Mouse (Mus musculus) testis, adult 10 weeks (tissue): ENCODE data around the gene Hdgf. TPM values are rescaled to one million over a fixed set of nuclear protein-coding genes. Genes with fewer than 3 reads are reported as not detected.

Source experiments
- polyA plus RNA-seq: library from polyadenylated mRNA; stranded (reverse); fragments of 350-450 nt; fragmentation: Illumina TruSeq; extraction: RNeasy Lipid Tissue Mini Kit (QIAGEN cat#74804); gene quantifications from one replicate; pipeline ENCODE4 v1.2.3, GENCODE M21; 2014; ENCODE audit warnings: low read depth, low replicate concordance

The Hdgf gene
- 195 TPM for polyA plus RNA-seq

GRCm38 (mm10) chr3:87905880-87906485 lies at the start of gene Hdgf:
Gene Hdgf (plus strand): TSS chr3:87906321.

GRCm38 (mm10) chr3:87885281-87886003 lies 20.7 kb upstream of the Hdgf start, which contains the start of gene Prcc:
Gene Prcc (minus strand): TSS chr3:87885608.

GRCm38 (mm10) chr3:87919336-87920108 lies 13.4 kb downstream of the Hdgf start, which contains the start of gene Mrpl24:
Gene Mrpl24 (plus strand): TSS chr3:87919506.

GRCm38 (mm10) chr3:87930078-87930795 lies 24.1 kb downstream of the Hdgf start, which contains the start of the genes Isg20l2 and Rrnad1:
Gene Isg20l2 (plus strand): TSS chr3:87930314.
Gene Rrnad1 (minus strand): TSS chr3:87930717.

GRCm38 (mm10) chr3:87948378-87949265 lies 42.5 kb downstream of the Hdgf start, which contains the start of gene Crabp2:
Gene Crabp2 (plus strand): TSS chr3:87948666.

Other genes with a start within 250 kb of the Hdgf start
- 25.4 TPM for gene Lrrc71, start 157.7 kb upstream of the Hdgf start, polyA plus RNA-seq
- not detected for gene Ntrk1, start 111.2 kb upstream of the Hdgf start, polyA plus RNA-seq
- not detected for gene Insrr, start 109.4 kb upstream of the Hdgf start, polyA plus RNA-seq
- gene Pear1, start 82.0 kb upstream of the Hdgf start, polyA plus RNA-seq, result 0.14 TPM
- not detected for gene Sh2d2a, start 59.6 kb upstream of the Hdgf start, polyA plus RNA-seq
- 3.6 TPM for gene Prcc, start 20.7 kb upstream of the Hdgf start, polyA plus RNA-seq
- 95.8 TPM for gene Mrpl24, start 13.2 kb downstream of the Hdgf start, polyA plus RNA-seq
- 96.7 TPM for gene Isg20l2, start 24.0 kb downstream of the Hdgf start, polyA plus RNA-seq
- 5.3 TPM for gene Rrnad1, start 24.4 kb downstream of the Hdgf start, polyA plus RNA-seq
- not detected for gene Crabp2, start 42.3 kb downstream of the Hdgf start, polyA plus RNA-seq
- gene Nes, start 64.8 kb downstream of the Hdgf start, polyA plus RNA-seq, result 0.73 TPM
- gene Bcan, start 93.9 kb downstream of the Hdgf start, polyA plus RNA-seq, result not detected
- gene Hapln2, start 121.3 kb downstream of the Hdgf start, polyA plus RNA-seq, result 1.8 TPM
- gene Gpatch4, start 136.8 kb downstream of the Hdgf start, polyA plus RNA-seq, result 5.1 TPM
- 17.5 TPM for gene Naxe, start 152.2 kb downstream of the Hdgf start, polyA plus RNA-seq
- 9.3 TPM for gene Ttc24, start 172.0 kb downstream of the Hdgf start, polyA plus RNA-seq
- gene Iqgap3, start 175.7 kb downstream of the Hdgf start, polyA plus RNA-seq, result 0.36 TPM
- gene Mef2d, start 236.1 kb downstream of the Hdgf start, polyA plus RNA-seq, result 2.4 TPM